ENCODE assay signal across 9 mouse cellular contexts in the genomic region with DNA sequence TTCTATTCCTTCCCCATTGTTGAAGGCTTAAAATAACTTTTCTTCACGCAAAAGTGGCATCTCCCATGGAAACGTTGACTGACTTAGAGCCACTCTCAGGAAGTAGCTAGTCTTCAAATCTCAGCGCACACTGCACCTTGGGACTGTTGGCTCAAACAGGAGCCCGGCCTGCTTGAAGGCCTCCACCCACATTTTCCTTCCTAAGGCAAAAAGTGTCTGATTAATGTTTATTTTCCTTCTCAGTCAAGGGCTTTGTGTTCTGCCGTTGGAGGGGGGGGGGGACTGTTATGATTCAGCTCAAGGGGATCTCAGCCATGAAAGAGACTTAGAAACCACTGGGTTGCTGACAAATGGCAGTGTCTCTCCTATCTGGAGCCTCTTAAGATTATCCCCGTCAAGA. TPM values are rescaled to one million over a fixed set of nuclear protein-coding genes. Genes with fewer than 3 reads are reported as not detected.
DNase-seq lines count a peak whose midpoint lies in the region; ATAC-seq lines count a peak whose summit lies in the region.
"Had no signal": no experiment of that assay in that cellular context is flagged by ENCODE, and none has a peak within 500 bp of the region (broad histone marks: within the 10 kb centered on the region; RNA-seq: fewer than 3 reads in every experiment).

No protein-coding gene starts in this region.

- H3K4me3 ChIP-seq in lung, embryonic 15.5 days = no peak overlapping the region
- H3K4me3 ChIP-seq in kidney, embryonic 16.5 days (ENCODE audit: low read length) = no peak overlapping the region

- peak overlapping the region; percentile 69 for H3K27ac ChIP-seq in lung, embryonic 15.5 days
- H3K27ac ChIP-seq in kidney, embryonic 16.5 days (ENCODE audit: low read length) = peak overlapping the region; percentile 67
- H3K27ac ChIP-seq: macrophage had no signal

- H3K9ac ChIP-seq in lung, embryonic 15.5 days = no peak overlapping the region
- H3K9ac ChIP-seq in kidney, embryonic 16.5 days (replicated peaks; ENCODE audit: low read length) = no peak overlapping the region

- 20% methylated on average over 6 of the region's 6 CpGs for WGBS in lung, embryonic 15.5 days
- 42% methylated on average over 6 of the region's 6 CpGs for WGBS in kidney, embryonic 16.5 days

- H3K27me3 ChIP-seq in lung, embryonic 15.5 days = no peaks in the 10 kb centered on the region
- no peaks in the 10 kb centered on the region for H3K27me3 ChIP-seq in kidney, embryonic 16.5 days (ENCODE audit: insufficient read depth, low read length)

- no peak overlapping the region for H3K4me2 ChIP-seq in lung, embryonic 15.5 days
- no peak overlapping the region for H3K4me2 ChIP-seq in kidney, embryonic 16.5 days (replicated peaks; ENCODE audit: low read depth, low read length)

- H3K9me3 ChIP-seq in lung, embryonic 15.5 days = no peaks in the 10 kb centered on the region
- no peaks in the 10 kb centered on the region for H3K9me3 ChIP-seq in kidney, embryonic 16.5 days (ENCODE audit: low read length)

- peaks cover 6% of the 10 kb centered on the region; the same call in 1 of the 2 replicates for H3K4me1 ChIP-seq in lung, embryonic 15.5 days
- H3K4me1 ChIP-seq in kidney, embryonic 16.5 days (ENCODE audit: insufficient read depth, low read length) = peaks cover 9% of the 10 kb centered on the region; the same call in 1 of the 2 replicates

- DNase-seq in embryo, embryonic 11 days = peak; percentile 9
- DNase-seq in embryo, embryonic 10 days (ENCODE audit: low spot score) = no peak
- DNase-seq in lung, postnatal 14 days = no peak
- no peak for DNase-seq in urinary bladder, postnatal 25 days (ENCODE audit: low spot score)

- H3K36me3 ChIP-seq in lung, embryonic 15.5 days = no peaks in the 10 kb centered on the region
- no peaks in the 10 kb centered on the region for H3K36me3 ChIP-seq in kidney, embryonic 16.5 days (ENCODE audit: insufficient read depth, low read length)

- ATAC-seq in lung, embryonic 15.5 days (ENCODE audit: borderline replicate concordance, extremely low read depth, low FRiP score, low TSS enrichment) = no peak
- no peak for ATAC-seq in kidney, embryonic 16.5 days (ENCODE audit: low FRiP score, low TSS enrichment)
- no peak for ATAC-seq in megakaryocyte, adult 5-6 weeks (ENCODE audit: poor library complexity, severe bottlenecking)
- ATAC-seq in inflammation-experienced regulatory T-cells, adult 6 months = no peak

RNA-seq across cellular contexts. Expression of gene Arntl, which starts 56.5 kb away (rescaled TPM):
- polyA plus RNA-seq in lung, embryonic 15.5 days (2015; fragmentation: Nextera tagmentation; extraction: Ambion mirVana) = 11.1 and 11.8 TPM in 2 replicates
- polyA plus RNA-seq in kidney, embryonic 16.5 days (2015; fragmentation: Nextera tagmentation; extraction: Ambion mirVana) = 9.7 and 10.5 TPM in 2 replicates
- 7.3 and 8.9 TPM in 2 replicates for total RNA-seq in megakaryocyte, adult 5-6 weeks (2015)
- total RNA-seq in megakaryocyte, adult 5-6 weeks (2017) = 8.3 and 9.5 TPM in 2 replicates
- polyA plus RNA-seq in inflammation-experienced regulatory T-cells, adult 6 months (2017; shearing (Covaris generic)) = 10 to 100 TPM; 20.7 to 36.9 (median 30.1) TPM
